Mouse (Mus musculus) limb, embryonic 10.5 days (tissue): ENCODE measurements around the gene Gprc5b. TPM values are rescaled to one million over a fixed set of nuclear protein-coding genes. Genes with fewer than 3 reads are reported as not detected.

Experiments used
- DNase-seq: peaks from one replicate; pipeline ENCODE4 v3.0.0-alpha.2; 2017; ENCODE audit warnings: low spot score
- H3K27ac ChIP-seq: fragments of 300-500 bp; sonication (generic); 2 replicates; pipeline ENCODE4 v1.5.1; 2016; ENCODE audit warnings: mild to moderate bottlenecking
- H3K27me3 ChIP-seq: fragments of 300-500 bp; sonication (generic); 2 replicates; pipeline ENCODE4 v1.6.1; 2016; ENCODE audit warnings: low read depth, mild to moderate bottlenecking; ENCODE audit not compliant: poor library complexity, severe bottlenecking
- H3K36me3 ChIP-seq: fragments of 300-500 bp; sonication (generic); 2 replicates; pipeline ENCODE4 v1.6.1; 2016; ENCODE audit warnings: mild to moderate bottlenecking, moderate library complexity
- H3K4me1 ChIP-seq: fragments of 300-500 bp; sonication (generic); 2 replicates; pipeline ENCODE4 v1.6.1; 2016
- H3K4me3 ChIP-seq: fragments of 300-500 bp; sonication (generic); 2 replicates; pipeline ENCODE4 v1.5.1; 2016; ENCODE audit warnings: mild to moderate bottlenecking, moderate library complexity
- H3K9me3 ChIP-seq: fragments of 300-500 bp; sonication (generic); replicated peaks from 2 replicates; pipeline ENCODE4 v1.6.1; 2016; ENCODE audit warnings: mild to moderate bottlenecking
- WGBS: fragments of 180-500 bp; shearing (Covaris S2); methylation state at CpG from one replicate; pipeline ENCODE4 v1.1.7; 2016; 5-methylcytosine and 5-hydroxymethylcytosine counted together
- polyA plus RNA-seq: library from polyadenylated mRNA; unstranded; fragments of >200 nt; fragmentation: Nextera tagmentation; extraction: Ambion mirVana; gene quantifications from 2 replicates; pipeline ENCODE4 v1.2.1, GENCODE M21; 2016

Gene Gprc5b
- polyA plus RNA-seq, 1 experiment from 2014 or later, result 8.2 TPM

DNA sequence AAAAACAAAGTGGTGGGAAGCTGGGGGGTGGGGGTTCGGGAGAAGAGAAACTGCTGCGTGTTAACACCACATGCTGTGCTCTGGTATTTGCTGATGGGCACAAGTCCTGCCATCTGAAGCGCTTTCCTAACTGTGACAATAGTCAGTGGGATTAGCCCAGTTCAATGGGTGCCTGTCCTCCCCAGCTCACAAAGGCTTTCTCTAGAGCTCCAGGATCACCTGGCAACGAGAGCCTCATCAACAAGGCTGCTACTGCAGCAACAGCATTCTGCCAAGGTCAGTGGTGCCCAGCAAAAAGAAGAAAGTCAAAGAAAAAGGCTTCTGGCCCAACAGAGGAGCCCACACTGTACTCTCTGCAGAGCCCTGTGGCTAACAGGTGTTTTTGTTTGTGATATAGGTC is 58.2 kb downstream of the Gprc5b start:
- Histone ChIP-seq H3K4me1 (no peaks in the 10 kb centered on the region), H3K27ac (no peak overlapping the region), H3K4me3 (no peak overlapping the region), H3K9me3 (no peaks in the 10 kb centered on the region), H3K36me3 (no peaks in the 10 kb centered on the region), H3K27me3 (no peaks in the 10 kb centered on the region)
- DNase-seq, result no peak
- 46% methylated on average over 4 of the region's 4 CpGs for WGBS

DNA sequence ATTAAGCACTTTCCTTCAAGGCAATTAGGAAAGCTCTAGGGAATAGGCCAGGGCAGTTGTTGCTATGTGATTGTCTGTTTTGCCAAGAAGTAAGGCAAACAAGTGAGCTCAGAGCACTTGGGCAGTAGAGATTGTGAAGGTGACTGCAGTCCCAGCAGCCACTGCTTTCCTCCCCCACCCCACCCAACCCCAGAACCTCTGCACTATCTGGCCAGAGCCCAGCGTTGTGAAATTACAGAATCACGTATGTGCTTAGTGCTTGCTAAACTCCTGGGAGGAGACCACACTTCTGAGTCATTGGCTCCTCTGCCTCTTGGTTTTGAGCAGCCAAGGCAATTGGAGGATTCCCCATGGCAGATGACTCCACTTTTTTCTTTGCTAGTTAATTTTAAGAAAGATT is 59.7 kb downstream of the Gprc5b start:
- Histone ChIP-seq H3K27ac (no peak overlapping the region), H3K27me3 (no peaks in the 10 kb centered on the region), H3K9me3 (no peaks in the 10 kb centered on the region), H3K36me3 (no peaks in the 10 kb centered on the region), H3K4me1 (no peaks in the 10 kb centered on the region), H3K4me3 (no peak overlapping the region)
- DNase-seq, result no peak
- 94% methylated on average over 2 of the region's 2 CpGs for WGBS

GRCm38 (mm10) chr7:118931502-118932395 is 63.3 kb downstream of the Gprc5b start:
- 85% methylated on average over 17 of the region's 17 CpGs for WGBS
- no peak for DNase-seq
- Histone ChIP-seq H3K27me3 (no peaks in the 10 kb centered on the region), H3K4me1 (0 out of 2 replicates have a peak, but pooled peaks cover 5% of the 10 kb centered on the region), H3K27ac (no peak overlapping the region), H3K36me3 (no peaks in the 10 kb centered on the region), H3K4me3 (no peak overlapping the region), H3K9me3 (no peaks in the 10 kb centered on the region)

GRCm38 (mm10) chr7:118929601-118930311 is 65.3 kb downstream of the Gprc5b start:
- DNase-seq, result no peak
- no peaks in the 10 kb centered on the region for H3K27me3 ChIP-seq
- no peak overlapping the region for H3K4me3 ChIP-seq
- no peaks in the 10 kb centered on the region for H3K36me3 ChIP-seq
- 0 out of 2 replicates have a peak, but pooled peaks cover 5% of the 10 kb centered on the region for H3K4me1 ChIP-seq
- H3K27ac ChIP-seq, result no peak overlapping the region
- WGBS, result 41% methylated on average over 16 of the region's 16 CpGs
- H3K9me3 ChIP-seq, result no peaks in the 10 kb centered on the region

DNA sequence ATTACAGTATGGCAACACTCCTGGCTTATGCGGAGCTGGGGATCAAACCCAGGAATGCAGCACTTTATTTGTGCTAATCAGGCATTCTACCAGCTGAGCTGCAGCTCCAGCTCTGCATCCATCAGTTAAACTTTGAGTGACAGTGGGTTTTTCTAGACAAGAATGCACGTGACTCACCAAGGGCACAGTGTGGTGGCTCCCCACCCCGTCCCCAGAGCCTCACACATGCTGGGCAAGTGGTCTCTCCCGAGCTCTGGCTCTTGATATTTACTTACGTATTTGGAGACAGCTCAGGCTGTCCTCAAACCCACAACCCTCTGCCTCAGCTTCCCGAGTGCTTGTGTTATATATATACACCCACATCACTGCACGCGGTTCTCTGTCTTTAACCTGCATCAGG is 66.1 kb downstream of the Gprc5b start:
- no peak overlapping the region for H3K4me3 ChIP-seq
- H3K9me3 ChIP-seq, result no peaks in the 10 kb centered on the region
- WGBS, result 72% methylated on average over 8 of the region's 8 CpGs

DNA sequence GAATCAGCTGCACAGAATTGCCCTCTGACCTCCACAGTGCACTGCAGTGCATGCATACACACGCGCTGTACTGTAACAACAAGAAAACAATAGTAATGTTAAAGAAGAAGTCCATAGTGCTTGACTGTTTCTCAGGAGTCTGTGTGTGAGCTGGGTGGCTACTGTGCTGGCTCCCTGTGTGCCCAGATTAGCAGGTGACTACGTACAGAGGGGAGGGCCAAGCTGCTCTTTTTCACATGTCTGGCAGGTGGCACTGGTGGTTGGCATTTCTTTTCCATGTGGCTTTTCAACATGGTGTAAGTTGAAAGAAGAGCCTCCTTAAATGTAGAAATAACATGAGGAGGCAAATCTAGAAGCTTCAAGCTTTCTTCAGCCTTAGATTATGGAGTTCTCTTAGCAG is 66.7 kb downstream of the Gprc5b start:
- H3K36me3 ChIP-seq, result no peaks in the 10 kb centered on the region
- DNase-seq, result no peak
- 94% methylated on average over 3 of the region's 3 CpGs for WGBS
- H3K9me3 ChIP-seq, result no peaks in the 10 kb centered on the region
- H3K4me3 ChIP-seq, result no peak overlapping the region
- no peaks in the 10 kb centered on the region for H3K27me3 ChIP-seq
- 0 out of 2 replicates have a peak, but pooled peaks cover 5% of the 10 kb centered on the region for H3K4me1 ChIP-seq
- H3K27ac ChIP-seq, result no peak overlapping the region

More for the DNA sequence above, 66.1 kb downstream of the Gprc5b start:
- 0 out of 2 replicates have a peak, but pooled peaks cover 5% of the 10 kb centered on the region for H3K4me1 ChIP-seq
- no peak for DNase-seq
- no peaks in the 10 kb centered on the region for H3K27me3 ChIP-seq
- no peak overlapping the region for H3K27ac ChIP-seq
- no peaks in the 10 kb centered on the region for H3K36me3 ChIP-seq

DNA sequence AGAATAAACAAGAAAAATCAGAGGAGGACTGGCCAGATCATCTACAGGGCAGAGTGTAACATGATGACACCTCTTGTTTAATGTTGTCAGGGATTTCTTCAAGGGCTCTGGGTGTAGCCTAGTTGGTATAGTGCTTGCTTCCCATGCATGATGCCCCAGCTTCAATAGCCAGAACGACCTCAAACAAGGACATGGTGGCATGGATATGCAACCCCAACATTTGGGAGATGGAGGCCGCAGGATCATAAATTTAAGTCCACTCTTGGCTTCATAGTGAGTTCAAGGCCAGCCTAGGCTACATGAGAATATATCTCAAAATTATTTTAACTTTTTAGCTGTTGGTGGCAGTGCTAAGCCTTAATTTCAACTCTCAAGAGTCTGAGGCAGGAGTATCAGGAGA is 67.7 kb downstream of the Gprc5b start:
- no peaks in the 10 kb centered on the region for H3K36me3 ChIP-seq
- 0 out of 2 replicates have a peak, but pooled peaks cover 5% of the 10 kb centered on the region for H3K4me1 ChIP-seq
- H3K4me3 ChIP-seq, result no peak overlapping the region
- no peak overlapping the region for H3K27ac ChIP-seq
- H3K27me3 ChIP-seq, result no peaks in the 10 kb centered on the region
- no peak for DNase-seq
- 93% methylated on average over 2 of the region's 2 CpGs for WGBS
- H3K9me3 ChIP-seq, result no peaks in the 10 kb centered on the region

DNA sequence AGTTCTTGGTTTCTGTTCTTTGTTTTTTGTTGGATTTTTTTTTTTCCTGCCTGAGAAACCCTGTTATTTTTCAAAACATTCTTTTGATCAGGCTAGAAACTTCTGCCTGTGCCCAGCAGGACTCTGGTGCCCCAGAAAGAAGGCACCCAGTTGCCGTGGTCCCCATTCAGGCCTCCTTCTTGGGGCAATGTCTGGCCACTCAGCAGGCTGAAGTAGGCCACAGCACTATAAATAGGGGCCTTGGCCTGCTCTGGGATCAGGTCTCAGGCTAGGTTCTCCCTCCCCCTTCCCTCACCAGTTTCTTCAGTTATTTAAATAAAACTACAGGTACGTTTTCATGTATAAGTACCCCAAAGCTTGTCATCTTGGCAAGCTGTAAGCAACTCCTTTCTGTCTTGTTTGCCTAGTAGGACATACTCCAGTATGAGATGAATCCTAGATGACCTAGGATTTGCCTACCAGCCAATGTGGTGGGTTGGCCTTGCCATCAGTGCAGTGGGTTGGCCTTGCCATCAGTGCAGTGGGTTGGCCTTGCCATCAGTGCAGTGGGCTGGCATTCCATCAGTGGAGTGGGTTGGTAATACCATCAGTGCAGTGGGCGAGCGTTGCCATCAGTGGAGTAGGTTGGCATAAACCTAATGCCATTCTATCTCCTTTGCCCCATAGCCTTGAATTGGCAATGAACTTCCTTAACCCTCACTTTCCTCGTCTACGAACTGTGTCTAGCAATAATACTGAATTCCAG is 68.3 kb downstream of the Gprc5b start:
- WGBS, result 90% methylated on average over 6 of the region's 6 CpGs
- Histone ChIP-seq H3K4me1 (0 out of 2 replicates have a peak, but pooled peaks cover 5% of the 10 kb centered on the region), H3K9me3 (no peaks in the 10 kb centered on the region), H3K36me3 (no peaks in the 10 kb centered on the region), H3K27ac (no peak overlapping the region), H3K27me3 (no peaks in the 10 kb centered on the region), H3K4me3 (no peak overlapping the region)
- no peak for DNase-seq

- no peaks in the 10 kb centered on the region for H3K27me3 ChIP-seq
- no peak overlapping the region for H3K4me3 ChIP-seq
- no peaks in the 10 kb centered on the region for H3K9me3 ChIP-seq
- H3K4me1 ChIP-seq, result 0 out of 2 replicates have a peak, but pooled peaks cover 5% of the 10 kb centered on the region
- 92% methylated on average over 3 of the region's 3 CpGs for WGBS
- H3K27ac ChIP-seq, result no peak overlapping the region
- H3K36me3 ChIP-seq, result no peaks in the 10 kb centered on the region
- no peak for DNase-seq
These were observed 69.5 kb downstream of the Gprc5b start for GRCm38 (mm10) chr7:118925547-118925946.

DNA sequence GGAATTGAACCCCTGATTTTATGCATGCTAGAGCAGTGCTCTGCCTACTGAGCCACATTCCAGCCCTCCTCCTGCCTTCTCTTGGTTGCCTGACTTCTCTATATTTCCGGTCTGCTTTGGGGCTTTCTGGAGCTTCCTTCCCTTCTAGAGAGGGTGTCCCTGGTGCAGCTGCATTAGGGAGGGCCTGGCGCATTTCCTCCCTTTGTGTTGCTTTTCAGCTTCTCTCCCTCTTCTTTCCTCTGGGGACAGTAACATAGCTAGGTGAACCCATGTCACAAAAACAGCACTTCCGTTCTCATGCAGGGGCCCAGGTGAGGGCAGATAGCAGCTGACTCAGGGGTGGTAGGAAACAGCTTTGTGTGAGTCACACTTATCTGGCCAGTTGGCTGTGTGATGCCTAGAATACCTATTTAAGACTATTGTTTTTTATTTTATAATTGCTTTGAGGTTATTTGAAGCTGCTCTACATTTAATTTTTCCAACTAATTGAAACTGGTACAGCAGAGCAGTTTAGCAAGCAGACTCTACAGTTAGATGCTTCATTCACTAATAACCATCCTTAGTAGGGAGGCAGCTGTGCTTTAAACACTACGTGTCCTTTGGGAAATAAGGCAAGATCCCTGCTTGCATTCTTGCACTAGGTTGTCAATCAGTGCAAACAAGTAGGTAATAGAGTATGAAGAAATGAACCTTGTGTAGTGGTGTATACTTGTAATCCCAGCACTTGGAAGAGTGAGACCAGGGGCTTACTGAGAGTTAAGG is 72.4 kb downstream of the Gprc5b start:
- no peak overlapping the region for H3K4me3 ChIP-seq
- no peak for DNase-seq
- H3K4me1 ChIP-seq, result no peaks in the 10 kb centered on the region
- H3K27ac ChIP-seq, result no peak overlapping the region
- WGBS, result 74% methylated on average over 4 of the region's 4 CpGs
- H3K27me3 ChIP-seq, result no peaks in the 10 kb centered on the region
- H3K36me3 ChIP-seq, result no peaks in the 10 kb centered on the region
- H3K9me3 ChIP-seq, result no peaks in the 10 kb centered on the region
